Mouse (Mus musculus): ENCODE measurements around the gene Rnf4.

GRCm38 (mm10) chr5:34372141-34372540 lies 36.1 kb downstream of the Rnf4 start:
- TF ChIP-seq CTCF (IDR thresholded peaks at IDR 0.05; ENCODE audit: low read depth) (no peak), EP300 (optimal IDR thresholded peaks at IDR 0.05) (no peak)
